Mouse (Mus musculus) heart, embryonic 11.5 days (tissue): ENCODE results near the gene Zfp827. TPM values are rescaled to one million over a fixed set of nuclear protein-coding genes. Genes with fewer than 3 reads are reported as not detected.

Experiments
- ATAC-seq: fragments of 200-750 bp; cut with Nextera tagmentation; replicated peaks from 2 replicates; pipeline ENCODE4 v1.8.0; 2017; ENCODE audit warnings: moderate library complexity; ENCODE audit not compliant: insufficient number of reproducible peaks, low FRiP score, low TSS enrichment
- H3K27ac ChIP-seq: fragments of 300-500 bp; sonication (generic); 2 replicates; pipeline ENCODE4 v1.5.1; 2014; ENCODE audit warnings: mild to moderate bottlenecking, low read depth, low read length
- H3K27me3 ChIP-seq: fragments of 300-500 bp; sonication (generic); 2 replicates; pipeline ENCODE4 v1.6.1; 2014; ENCODE audit warnings: mild to moderate bottlenecking, low read length, mixed read lengths; ENCODE audit not compliant: control insufficient read depth, insufficient read depth
- H3K36me3 ChIP-seq: fragments of 300-500 bp; sonication (generic); 2 replicates; pipeline ENCODE4 v1.6.1; 2014; ENCODE audit warnings: mild to moderate bottlenecking, low read length, moderate library complexity, mixed read lengths; ENCODE audit not compliant: control insufficient read depth, insufficient read depth
- H3K4me1 ChIP-seq: fragments of 300-500 bp; sonication (generic); 2 replicates; pipeline ENCODE4 v1.6.1; 2014; ENCODE audit warnings: low read length; ENCODE audit not compliant: control insufficient read depth, insufficient read depth
- H3K4me2 ChIP-seq: fragments of 300-500 bp; sonication (generic); 2 replicates; pipeline ENCODE4 v1.6.1; 2014; ENCODE audit warnings: mild to moderate bottlenecking, moderate library complexity
- H3K4me3 ChIP-seq: fragments of 300-500 bp; sonication (generic); 2 replicates; pipeline ENCODE4 v1.5.1; 2014; ENCODE audit warnings: low read depth, low read length
- H3K9ac ChIP-seq: fragments of 300-500 bp; sonication (generic); 2 replicates; pipeline ENCODE4 v1.6.1; 2014; ENCODE audit warnings: mild to moderate bottlenecking, low read depth, low read length, moderate library complexity
- H3K9me3 ChIP-seq: fragments of 300-500 bp; sonication (generic); replicated peaks from 2 replicates; pipeline ENCODE4 v1.6.1; 2016; ENCODE audit warnings: low read length; ENCODE audit not compliant: control insufficient read depth
- WGBS: fragments of 180-500 bp; shearing (Covaris S2); extraction: QIAGEN DNeasy Blood & Tissue Kit; methylation state at CpG from one replicate; pipeline ENCODE4 v1.1.7; 2014; ENCODE audit not compliant: insufficient replicate concordance; 5-methylcytosine and 5-hydroxymethylcytosine counted together
- polyA plus RNA-seq: library from polyadenylated mRNA; unstranded; fragments of >200 nt; fragmentation: Nextera tagmentation; extraction: Ambion mirVana; gene quantifications from 2 replicates; pipeline ENCODE4 v1.2.1, GENCODE M21; 2014

Zfp827 gene
- polyA plus RNA-seq, 1 experiment from 2014 or later = 11.3 TPM

GRCm38 (mm10) chr8:79048388-79049005, 20.3 kb downstream of the Zfp827 start:
- Histone ChIP-seq H3K27me3 (no peaks in the 10 kb centered on the region), H3K36me3 (no peaks in the 10 kb centered on the region), H3K27ac (no peak overlapping the region), H3K9ac (no peak overlapping the region), H3K4me3 (no peak overlapping the region), H3K4me1 (no peaks in the 10 kb centered on the region; the same call in 1 of the 2 replicates), H3K9me3 (no peaks in the 10 kb centered on the region), H3K4me2 (no peak overlapping the region)
- 84% methylated on average over 6 of the region's 6 CpGs for WGBS
- no peak; the same call in 1 of the 2 replicates for ATAC-seq

- Histone ChIP-seq H3K4me3 (no peak overlapping the region), H3K9ac (no peak overlapping the region)
- 90% methylated on average over 6 of the region's 6 CpGs for WGBS
These were observed 26.0 kb downstream of the Zfp827 start for GRCm38 (mm10) chr8:79054222-79054621.

GRCm38 (mm10) chr8:79057179-79057578, 28.9 kb downstream of the Zfp827 start:
- 81% methylated on average over 3 of the region's 3 CpGs for whole genome bisulfite sequencing
- no peak for ATAC-seq
- Histone ChIP-seq H3K27ac (no peak overlapping the region), H3K4me1 (peaks cover 17% of the 10 kb centered on the region), H3K9me3 (no peaks in the 10 kb centered on the region), H3K9ac (no peak overlapping the region), H3K4me3 (no peak overlapping the region), H3K36me3 (peaks cover 13% of the 10 kb centered on the region; the same call in 1 of the 2 replicates), H3K27me3 (no peaks in the 10 kb centered on the region), H3K4me2 (no peak overlapping the region)

More at GRCm38 (mm10) chr8:79054222-79054621, 26.0 kb downstream of the Zfp827 start:
- Histone ChIP-seq H3K4me1 (peaks cover 12% of the 10 kb centered on the region), H3K36me3 (0 out of 2 replicates have a peak, but pooled peaks cover 2% of the 10 kb centered on the region), H3K4me2 (no peak overlapping the region), H3K27me3 (no peaks in the 10 kb centered on the region), H3K27ac (no peak overlapping the region), H3K9me3 (no peaks in the 10 kb centered on the region)
- ATAC-seq = no peak

- Histone ChIP-seq H3K27me3 (no peaks in the 10 kb centered on the region), H3K36me3 (peaks cover 19% of the 10 kb centered on the region), H3K9me3 (no peaks in the 10 kb centered on the region), H3K4me2 (no peak overlapping the region), H3K9ac (no peak overlapping the region), H3K4me3 (no peak overlapping the region), H3K27ac (no peak overlapping the region), H3K4me1 (peaks cover 17% of the 10 kb centered on the region)
- ATAC-seq = no peak
- WGBS = 73% methylated on average over 4 of the region's 4 CpGs
These were observed 31.1 kb downstream of the Zfp827 start for GRCm38 (mm10) chr8:79059361-79059760.

GRCm38 (mm10) chr8:79060013-79060609, 31.9 kb downstream of the Zfp827 start:
- Histone ChIP-seq H3K27ac (no peak overlapping the region), H3K4me3 (no peak overlapping the region), H3K36me3 (peaks cover 17% of the 10 kb centered on the region), H3K9me3 (no peaks in the 10 kb centered on the region), H3K4me2 (no peak overlapping the region), H3K9ac (no peak overlapping the region), H3K4me1 (peaks cover 14% of the 10 kb centered on the region), H3K27me3 (no peaks in the 10 kb centered on the region)
- no peak for ATAC-seq
- 68% methylated on average over 19 of the region's 19 CpGs for WGBS

GRCm38 (mm10) chr8:79065924-79066323, 37.7 kb downstream of the Zfp827 start:
- Histone ChIP-seq H3K27me3 (no peaks in the 10 kb centered on the region), H3K4me1 (no peaks in the 10 kb centered on the region), H3K9me3 (no peaks in the 10 kb centered on the region), H3K4me3 (no peak overlapping the region), H3K27ac (no peak overlapping the region), H3K4me2 (no peak overlapping the region), H3K9ac (no peak overlapping the region), H3K36me3 (peaks cover 21% of the 10 kb centered on the region)
- ATAC-seq = no peak
- 84% methylated on average over 2 of the region's 2 CpGs for WGBS

GRCm38 (mm10) chr8:79067812-79068630, 39.8 kb downstream of the Zfp827 start:
- no peak for ATAC-seq
- no peak overlapping the region for H3K4me2 ChIP-seq
- H3K4me3 ChIP-seq = no peak overlapping the region
- no peak overlapping the region for H3K9ac ChIP-seq
- 76% methylated on average over 3 of the region's 3 CpGs for WGBS
- no peaks in the 10 kb centered on the region for H3K27me3 ChIP-seq
- no peaks in the 10 kb centered on the region for H3K9me3 ChIP-seq
- no peak overlapping the region for H3K27ac ChIP-seq
- H3K36me3 ChIP-seq = peaks cover 9% of the 10 kb centered on the region
- H3K4me1 ChIP-seq = 0 out of 2 replicates have a peak, but pooled peaks cover 4% of the 10 kb centered on the region

GRCm38 (mm10) chr8:79073311-79073710, 45.1 kb downstream of the Zfp827 start:
- H3K27ac ChIP-seq = no peak overlapping the region
- no peak for ATAC-seq
- H3K4me3 ChIP-seq = no peak overlapping the region
- H3K4me2 ChIP-seq = no peak overlapping the region
- H3K9ac ChIP-seq = no peak overlapping the region
- H3K9me3 ChIP-seq = no peaks in the 10 kb centered on the region
- WGBS = 90% methylated on average over 3 of the region's 3 CpGs
- peaks cover 6% of the 10 kb centered on the region; the same call in 1 of the 2 replicates for H3K36me3 ChIP-seq
- H3K4me1 ChIP-seq = 0 out of 2 replicates have a peak, but pooled peaks cover 4% of the 10 kb centered on the region
- H3K27me3 ChIP-seq = no peaks in the 10 kb centered on the region
